Mouse (Mus musculus): ENCODE measurements around the gene 1810009A15Rik. TPM values are rescaled to one million over a fixed set of nuclear protein-coding genes. Genes with fewer than 3 reads are reported as not detected.

1810009A15Rik gene
- total and polyA plus RNA-seq, 3 experiments = 184 to 189 TPM; not detected in 1

DNA sequence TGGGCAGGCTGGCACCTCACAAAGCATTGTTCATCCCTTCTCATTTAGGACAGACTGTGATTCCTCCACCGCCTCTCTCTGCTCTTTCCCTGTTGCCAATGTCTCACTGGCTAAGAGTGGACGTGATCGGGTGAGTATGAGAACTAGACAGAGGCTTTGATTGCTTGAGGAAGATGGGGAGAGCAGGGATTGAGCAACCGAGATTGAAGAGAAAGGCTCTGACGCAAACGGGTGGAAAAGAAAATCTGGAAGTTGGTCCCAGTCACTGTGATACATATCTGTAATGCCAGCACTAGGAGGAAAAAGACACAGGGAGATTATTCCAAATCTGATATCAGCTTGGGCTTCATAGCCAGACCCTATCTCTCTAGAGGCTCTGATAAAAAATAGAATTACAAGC is 45.7 kb upstream of the 1810009A15Rik start:
- no peak overlapping the region for H3K4me3 ChIP-seq (ENCODE audit: control insufficient read depth in 1 of 2, insufficient read depth in 1 of 2, low read depth in 2 of 2, low read length in 2 of 2)
- peaks cover 2 to 9% of the 10 kb centered on the region in 2 experiments for H3K36me3 ChIP-seq (ENCODE audit: control insufficient read depth in 1 of 2, insufficient read depth in 2 of 2, low read length in 2 of 2)
- TF ChIP-seq USF2 (IDR thresholded peaks at IDR 0.05; ENCODE audit: borderline replicate concordance in 1 of 2, insufficient read depth in 1 of 2, low read depth in 1 of 2, low read length in 2 of 2) = no peak
- no peak for TF ChIP-seq ZC3H11A (IDR thresholded peaks at IDR 0.05; ENCODE audit: low read depth, low read length)
- no peak for TF ChIP-seq UBTF (IDR thresholded peaks at IDR 0.05; ENCODE audit: borderline replicate concordance, insufficient read depth, low read depth, low read length)
- TF ChIP-seq GABPA (IDR thresholded peaks at IDR 0.05; ENCODE audit: low read depth, low read length) = no peak
- TF ChIP-seq RAD21 (IDR thresholded peaks at IDR 0.05; ENCODE audit: low read depth, low read length) = no peak
- TF ChIP-seq POLR2AphosphoS5 (IDR thresholded peaks at IDR 0.05; ENCODE audit: borderline replicate concordance, low read depth, low read length) = no peak
- TF ChIP-seq MAZ (IDR thresholded peaks at IDR 0.05; ENCODE audit: low read depth, low read length) = no peak
- TF ChIP-seq MYC (IDR thresholded peaks at IDR 0.05; ENCODE audit: low read depth, low read length) = no peak
- TF ChIP-seq RCOR1 (IDR thresholded peaks at IDR 0.05; ENCODE audit: low read depth, low read length) = no peak
- TF ChIP-seq NRF1 (IDR thresholded peaks at IDR 0.05; ENCODE audit: insufficient read depth, low read depth, low read length, poor library complexity, severe bottlenecking) = no peak
- no peaks in the 10 kb centered on the region for H3K9me3 ChIP-seq (replicated peaks; ENCODE audit: insufficient read depth, low read length)
- no peak overlapping the region for H3K27ac ChIP-seq (ENCODE audit: control insufficient read depth, low read depth, low read length)
- no peaks in the 10 kb centered on the region for H3K27me3 ChIP-seq (ENCODE audit: control insufficient read depth in 1 of 2, insufficient read depth in 2 of 2, low read length in 2 of 2)
- no peak for DNase-seq (ENCODE audit: low read depth, low spot score)
- no peaks in the 10 kb centered on the region; the same call in 1 of the 2 replicates for H3K79me2 ChIP-seq (ENCODE audit: control insufficient read depth, insufficient read depth, low read length, poor library complexity)
- peaks cover 3 to 14% of the 10 kb centered on the region in 2 experiments for H3K4me1 ChIP-seq (ENCODE audit: control insufficient read depth in 1 of 2, insufficient read depth in 2 of 2, low read length in 2 of 2)
- H3K9ac ChIP-seq (ENCODE audit: control insufficient read depth, low read depth, low read length, poor library complexity, severe bottlenecking) = no peak overlapping the region

DNA sequence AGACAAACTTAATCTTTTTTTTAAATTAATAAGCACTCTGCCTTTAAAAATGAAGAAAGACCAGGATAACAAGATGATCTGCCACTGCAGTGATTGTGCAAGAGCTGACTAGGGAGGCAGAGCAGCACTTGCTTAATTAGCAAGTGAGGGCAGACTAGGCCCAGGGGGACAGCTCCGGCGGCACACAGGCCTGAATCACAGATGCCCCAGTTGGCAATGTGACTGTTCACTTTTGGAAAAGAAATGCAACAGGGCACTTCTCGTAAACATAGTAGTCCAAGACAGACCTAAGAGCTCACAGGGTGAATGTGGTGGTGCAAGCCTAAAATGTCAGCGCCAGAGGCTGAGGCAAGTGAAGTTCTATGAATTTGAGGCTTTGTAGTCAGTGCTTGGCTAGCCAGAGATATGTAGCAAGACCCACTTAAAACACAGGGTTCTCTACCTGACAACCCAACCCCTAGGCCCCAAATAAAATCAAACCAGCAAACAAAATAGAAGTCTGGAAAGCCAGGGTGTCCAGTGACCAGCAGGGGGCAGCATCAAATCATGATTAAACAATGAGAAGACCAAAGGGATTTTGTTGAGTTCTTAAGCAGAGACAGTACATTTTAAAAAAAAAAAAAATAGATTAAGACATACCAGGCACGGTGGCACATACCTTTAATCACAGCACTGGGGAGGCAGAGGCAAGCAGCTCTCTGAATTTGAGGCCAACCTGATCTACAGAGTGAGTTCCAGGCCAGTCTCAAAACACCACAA is 44.1 kb upstream of the 1810009A15Rik start:
- H3K79me2 ChIP-seq (ENCODE audit: control insufficient read depth, insufficient read depth, low read length, poor library complexity) = no peaks in the 10 kb centered on the region; the same call in 1 of the 2 replicates
- H3K9me3 ChIP-seq (replicated peaks; ENCODE audit: insufficient read depth, low read length) = no peaks in the 10 kb centered on the region
- H3K27ac ChIP-seq (ENCODE audit: control insufficient read depth, low read depth, low read length) = no peak overlapping the region
- peaks cover 0 to 2% of the 10 kb centered on the region in 2 experiments; a peak in 3 of 4 replicates for H3K36me3 ChIP-seq (ENCODE audit: control insufficient read depth in 1 of 2, insufficient read depth in 2 of 2, low read length in 2 of 2)
- H3K9ac ChIP-seq (ENCODE audit: control insufficient read depth, low read depth, low read length, poor library complexity, severe bottlenecking) = no peak overlapping the region
- peaks cover 3 to 5% of the 10 kb centered on the region in 2 experiments for H3K4me1 ChIP-seq (ENCODE audit: control insufficient read depth in 1 of 2, insufficient read depth in 2 of 2, low read length in 2 of 2)
- no peak overlapping the region for H3K4me3 ChIP-seq (ENCODE audit: control insufficient read depth in 1 of 2, insufficient read depth in 1 of 2, low read depth in 2 of 2, low read length in 2 of 2)
- DNase-seq (ENCODE audit: low read depth, low spot score) = peak; percentile 83
- H3K27me3 ChIP-seq (ENCODE audit: control insufficient read depth in 1 of 2, insufficient read depth in 2 of 2, low read length in 2 of 2) = no peaks in the 10 kb centered on the region
- no peak for TF ChIP-seq UBTF (IDR thresholded peaks at IDR 0.05; ENCODE audit: borderline replicate concordance, insufficient read depth, low read depth, low read length)
- no peak for TF ChIP-seq ZMIZ1 (IDR thresholded peaks at IDR 0.05; ENCODE audit: low read depth, low read length)
- TF ChIP-seq CTCF (IDR thresholded peaks at IDR 0.05 in 2 of 3, conservative IDR thresholded peaks at IDR 0.05 in 1 of 3; ENCODE audit: control insufficient read depth in 1 of 3, insufficient read depth in 1 of 3, low read depth in 2 of 3, low read length in 3 of 3, poor library complexity in 1 of 3, severe bottlenecking in 1 of 3) = peak; percentile 62 to 84 (median 74)
- TF ChIP-seq MYB (IDR thresholded peaks at IDR 0.05; ENCODE audit: low read depth, low read length) = no peak
- TF ChIP-seq E2F4 (IDR thresholded peaks at IDR 0.05; ENCODE audit: borderline replicate concordance, low read depth, low read length) = no peak
- TF ChIP-seq MAFK (IDR thresholded peaks at IDR 0.05; ENCODE audit: borderline replicate concordance, low read depth, low read length) = no peak
- TF ChIP-seq RCOR1 (IDR thresholded peaks at IDR 0.05; ENCODE audit: low read depth, low read length) = no peak
- TF ChIP-seq ZNF384 (IDR thresholded peaks at IDR 0.05; ENCODE audit: low read depth, low read length) = peak; percentile 82
- TF ChIP-seq JUND (IDR thresholded peaks at IDR 0.05; ENCODE audit: low read depth, low read length) = no peak
- no peak for TF ChIP-seq TCF12 (IDR thresholded peaks at IDR 0.05; ENCODE audit: low read depth, low read length)
- no peak for TF ChIP-seq HCFC1 (IDR thresholded peaks at IDR 0.05; ENCODE audit: low read depth, low read length)
- TF ChIP-seq ZC3H11A (IDR thresholded peaks at IDR 0.05; ENCODE audit: low read depth, low read length) = peak; percentile 64
- TF ChIP-seq ZKSCAN1 (IDR thresholded peaks at IDR 0.05; ENCODE audit: low read depth, low read length) = no peak
- no peak for TF ChIP-seq NELFE (IDR thresholded peaks at IDR 0.05; ENCODE audit: low read depth, low read length)
- no peak for TF ChIP-seq EP300 (IDR thresholded peaks at IDR 0.05; ENCODE audit: low read depth in 1 of 2, low read length in 2 of 2)
- TF ChIP-seq MAZ (IDR thresholded peaks at IDR 0.05; ENCODE audit: low read depth, low read length) = no peak
- no peak for TF ChIP-seq ETS1 (IDR thresholded peaks at IDR 0.05; ENCODE audit: low read depth, low read length)
- TF ChIP-seq POLR2AphosphoS5 (IDR thresholded peaks at IDR 0.05; ENCODE audit: borderline replicate concordance, low read depth, low read length) = no peak
- TF ChIP-seq GATA1 (IDR thresholded peaks at IDR 0.05; ENCODE audit: low read depth, low read length) = no peak
- peak; percentile 80 for TF ChIP-seq RAD21 (IDR thresholded peaks at IDR 0.05; ENCODE audit: low read depth, low read length)
- TF ChIP-seq BHLHE40 (IDR thresholded peaks at IDR 0.05; ENCODE audit: borderline replicate concordance, low read depth, low read length) = no peak
- TF ChIP-seq CHD2 (IDR thresholded peaks at IDR 0.05; ENCODE audit: low read length) = no peak
- no peak for TF ChIP-seq TBP (IDR thresholded peaks at IDR 0.05; ENCODE audit: low read depth, low read length)
- peak; percentile 51; the same call in 1 of the 2 replicates for TF ChIP-seq SIN3A (IDR thresholded peaks at IDR 0.05; ENCODE audit: low read length)
- TF ChIP-seq GABPA (IDR thresholded peaks at IDR 0.05; ENCODE audit: low read depth, low read length) = no peak
